Mouse (Mus musculus) limb, embryonic 14.5 days (tissue): ENCODE measurements around the gene Nedd9. TPM values are rescaled to one million over a fixed set of nuclear protein-coding genes. Genes with fewer than 3 reads are reported as not detected.
A peak's percentile ranks its signal among the peaks of the same experiment; 100 is the strongest.

Source experiments
- ATAC-seq: fragments of 200-750 bp; cut with Nextera tagmentation; 2 replicates; pipeline ENCODE4 v1.8.0; 2017; ENCODE audit warnings: low read depth, moderate number of reproducible peaks, moderate TSS enrichment; ENCODE audit not compliant: low FRiP score
- DNase-seq: peaks from one replicate; pipeline ENCODE4 v3.0.0-alpha.2; 2015; ENCODE audit warnings: low spot score
- H3K27ac ChIP-seq: fragments of 300-500 bp; sonication (generic); replicated peaks from 2 replicates; pipeline ENCODE4 v1.5.1; 2014; ENCODE audit warnings: low read depth, mild to moderate bottlenecking, low read length, moderate library complexity, mixed read lengths
- H3K27me3 ChIP-seq: fragments of 300-500 bp; sonication (generic); 2 replicates; pipeline ENCODE4 v1.6.1; 2014; ENCODE audit warnings: low read length, mixed read lengths; ENCODE audit not compliant: control insufficient read depth, insufficient read depth
- H3K36me3 ChIP-seq: fragments of 300-500 bp; sonication (generic); 2 replicates; pipeline ENCODE4 v1.6.1; 2014; ENCODE audit warnings: mild to moderate bottlenecking, low read length, moderate library complexity, mixed read lengths; ENCODE audit not compliant: control insufficient read depth, insufficient read depth
- H3K4me1 ChIP-seq: fragments of 300-500 bp; sonication (generic); 2 replicates; pipeline ENCODE4 v1.6.1; 2014; ENCODE audit warnings: antibody characterized with exemption, low read length, mixed read lengths; ENCODE audit not compliant: control insufficient read depth, insufficient read depth
- H3K4me2 ChIP-seq: fragments of 300-500 bp; sonication (generic); replicated peaks from 2 replicates; pipeline ENCODE4 v1.6.1; 2014; ENCODE audit warnings: low read depth, mild to moderate bottlenecking, low read length, moderate library complexity; ENCODE audit not compliant: severe bottlenecking
- H3K4me3 ChIP-seq: fragments of 300-500 bp; sonication (generic); replicated peaks from 2 replicates; pipeline ENCODE4 v1.5.1; 2014; ENCODE audit warnings: low read length
- H3K9ac ChIP-seq: fragments of 300-500 bp; sonication (generic); 2 replicates; pipeline ENCODE4 v1.6.1; 2014; ENCODE audit warnings: mild to moderate bottlenecking, low read depth, low read length, moderate library complexity; ENCODE audit not compliant: severe bottlenecking
- H3K9me3 ChIP-seq: fragments of 300-500 bp; sonication (generic); 2 replicates; pipeline ENCODE4 v1.6.1; 2016; ENCODE audit warnings: low read length; ENCODE audit not compliant: control insufficient read depth
- POLR2A ChIP-seq: fragments of 200-500 bp; IDR thresholded peaks from 2 replicates; pipeline ENCODE4 v1.8.0; 2012; ENCODE audit warnings: inconsistent platforms, mild to moderate bottlenecking, moderate library complexity, borderline replicate concordance; ENCODE audit not compliant: insufficient read depth, insufficient read length; ENCODE audit errors: extremely low read depth
- WGBS: fragments of 180-500 bp; shearing (Covaris S2); extraction: QIAGEN DNeasy Blood & Tissue Kit; methylation state at CpG from one replicate; pipeline ENCODE4 v1.1.7; 2014; 5-methylcytosine and 5-hydroxymethylcytosine counted together
- polyA plus RNA-seq, 2 experiments: library from polyadenylated mRNA; depleted of rRNA in 1 of 2; stranded (reverse) in 1 of 2; unstranded in 1 of 2; fragments of >200 nt; fragmentation: Nextera tagmentation in 1 of 2; extraction: Ambion mirVana in 1 of 2; gene quantifications; 2 replicates each; pipeline versions ENCODE4 v1.2.1 to v1.2.3; 2012 to 2014

Gene Nedd9
- polyA plus RNA-seq, 2 experiments, result 23.5 to 41.5 TPM

- Histone ChIP-seq H3K9ac (no peak overlapping the region), H3K4me1 (no peaks in the 10 kb centered on the region), H3K4me2 (no peak overlapping the region), H3K27me3 (no peaks in the 10 kb centered on the region), H3K9me3 (no peaks in the 10 kb centered on the region), H3K27ac (no peak overlapping the region), H3K4me3 (no peak overlapping the region), H3K36me3 (peaks cover 25% of the 10 kb centered on the region)
- no peak for DNase-seq
- 85% methylated on average over 5 of the region's 5 CpGs for WGBS
- ATAC-seq, result no peak
- TF ChIP-seq POLR2A, result no peak
These were observed 166.4 kb downstream of the Nedd9 start for GRCm38 (mm10) chr13:41320749-41321148.

- DNase-seq, result peak; percentile 42
- Histone ChIP-seq H3K4me2 (no peak overlapping the region), H3K36me3 (no peaks in the 10 kb centered on the region), H3K9ac (no peak overlapping the region), H3K27ac (no peak overlapping the region), H3K4me3 (no peak overlapping the region), H3K27me3 (no peaks in the 10 kb centered on the region), H3K9me3 (no peaks in the 10 kb centered on the region), H3K4me1 (no peaks in the 10 kb centered on the region)
- WGBS, result 57% methylated on average over 10 of the region's 10 CpGs
- TF ChIP-seq POLR2A, result no peak
- no peak for ATAC-seq
These were observed 184.4 kb downstream of the Nedd9 start for GRCm38 (mm10) chr13:41302716-41303115.

GRCm38 (mm10) chr13:41300037-41300436 is 187.1 kb downstream of the Nedd9 start:
- no peak overlapping the region for H3K9ac ChIP-seq
- H3K4me3 ChIP-seq, result no peak overlapping the region
- no peaks in the 10 kb centered on the region for H3K36me3 ChIP-seq
- no peaks in the 10 kb centered on the region for H3K27me3 ChIP-seq
- no peaks in the 10 kb centered on the region for H3K9me3 ChIP-seq
- H3K27ac ChIP-seq, result no peak overlapping the region
- no peak for ATAC-seq
- H3K4me1 ChIP-seq, result no peaks in the 10 kb centered on the region
- no peak for DNase-seq
- TF ChIP-seq POLR2A, result no peak
- 55% methylated on average over 4 of the region's 4 CpGs for WGBS
- H3K4me2 ChIP-seq, result no peak overlapping the region

GRCm38 (mm10) chr13:41298996-41299395 is 188.2 kb downstream of the Nedd9 start:
- no peak for DNase-seq
- Histone ChIP-seq H3K4me1 (no peaks in the 10 kb centered on the region), H3K36me3 (no peaks in the 10 kb centered on the region), H3K27me3 (no peaks in the 10 kb centered on the region), H3K4me3 (no peak overlapping the region), H3K27ac (no peak overlapping the region), H3K9ac (no peak overlapping the region), H3K9me3 (no peaks in the 10 kb centered on the region), H3K4me2 (no peak overlapping the region)
- 33% methylated on average over 5 of the region's 5 CpGs for WGBS
- no peak for ATAC-seq
- TF ChIP-seq POLR2A, result no peak

GRCm38 (mm10) chr13:41298533-41298932 is 188.6 kb downstream of the Nedd9 start:
- no peak for TF ChIP-seq POLR2A
- 30% methylated on average over 2 of the region's 2 CpGs for WGBS
- H3K4me3 ChIP-seq, result no peak overlapping the region
- H3K27ac ChIP-seq, result no peak overlapping the region
- H3K9ac ChIP-seq, result no peak overlapping the region
- H3K9me3 ChIP-seq, result no peaks in the 10 kb centered on the region
- no peaks in the 10 kb centered on the region for H3K27me3 ChIP-seq
- DNase-seq, result no peak
- ATAC-seq, result no peak
- H3K4me1 ChIP-seq, result no peaks in the 10 kb centered on the region
- no peak overlapping the region for H3K4me2 ChIP-seq
- H3K36me3 ChIP-seq, result no peaks in the 10 kb centered on the region

- Histone ChIP-seq H3K4me3 (no peak overlapping the region), H3K9ac (no peak overlapping the region), H3K4me1 (no peaks in the 10 kb centered on the region), H3K9me3 (no peaks in the 10 kb centered on the region), H3K4me2 (no peak overlapping the region), H3K36me3 (no peaks in the 10 kb centered on the region), H3K27ac (no peak overlapping the region), H3K27me3 (no peaks in the 10 kb centered on the region)
- ATAC-seq (no peak), DNase-seq (no peak)
- TF ChIP-seq POLR2A, result no peak
- 81% methylated on average over 10 of the region's 10 CpGs for WGBS
These were observed 190.8 kb downstream of the Nedd9 start for GRCm38 (mm10) chr13:41296396-41296795.
